Mouse (Mus musculus) liver, embryonic 16.5 days (tissue): Measurements from ENCODE around the gene Rtkn2. TPM values are rescaled to one million over a fixed set of nuclear protein-coding genes. Genes with fewer than 3 reads are reported as not detected.

ENCODE experiments used
- ATAC-seq: fragments of 200-750 bp; cut with Nextera tagmentation; 2 replicates; pipeline ENCODE4 v1.8.0; 2017; ENCODE audit warnings: low read depth, mild to moderate bottlenecking, moderate number of reproducible peaks, moderate library complexity
- H3K27ac ChIP-seq: fragments of 300-500 bp; sonication (generic); 2 replicates; pipeline ENCODE4 v1.5.1; 2014; ENCODE audit warnings: mild to moderate bottlenecking, low read length
- H3K27me3 ChIP-seq: fragments of 300-500 bp; sonication (generic); 2 replicates; pipeline ENCODE4 v1.6.1; 2014; ENCODE audit warnings: low read depth, low read length, mixed read lengths; ENCODE audit not compliant: control insufficient read depth, insufficient read depth
- H3K36me3 ChIP-seq: fragments of 300-500 bp; sonication (generic); 2 replicates; pipeline ENCODE4 v1.6.1; 2014; ENCODE audit warnings: mild to moderate bottlenecking; ENCODE audit not compliant: control insufficient read depth, insufficient read depth
- H3K4me1 ChIP-seq: fragments of 300-500 bp; sonication (generic); 2 replicates; pipeline ENCODE4 v1.6.1; 2014; ENCODE audit warnings: low read depth, low read length, mixed read lengths; ENCODE audit not compliant: control insufficient read depth
- H3K4me2 ChIP-seq: fragments of 300-500 bp; sonication (generic); 2 replicates; pipeline ENCODE4 v1.6.1; 2014; ENCODE audit warnings: low read depth, low read length, mixed read lengths
- H3K4me3 ChIP-seq: fragments of 300-500 bp; sonication (generic); 2 replicates; pipeline ENCODE4 v1.5.1; 2014; ENCODE audit warnings: low read depth, mild to moderate bottlenecking, low read length
- H3K9ac ChIP-seq: fragments of 300-500 bp; sonication (generic); 2 replicates; pipeline ENCODE4 v1.6.1; 2014; ENCODE audit warnings: low read depth, low read length
- H3K9me3 ChIP-seq: fragments of 300-500 bp; sonication (generic); replicated peaks from 2 replicates; pipeline ENCODE4 v1.6.1; 2016; ENCODE audit warnings: low read length; ENCODE audit not compliant: control insufficient read depth
- WGBS: fragments of 180-500 bp; shearing (Covaris S2); extraction: QIAGEN DNeasy Blood & Tissue Kit; methylation state at CpG from one replicate; pipeline ENCODE4 v1.1.7; 2014; ENCODE audit not compliant: insufficient replicate concordance; 5-methylcytosine and 5-hydroxymethylcytosine counted together
- polyA plus RNA-seq: library from polyadenylated mRNA; unstranded; fragments of >200 nt; fragmentation: Nextera tagmentation; extraction: Ambion mirVana; gene quantifications from 2 replicates; pipeline ENCODE4 v1.2.1, GENCODE M21; 2015

Gene Rtkn2
- polyA plus RNA-seq, 1 experiment from 2014 or later = 1.4 TPM

DNA sequence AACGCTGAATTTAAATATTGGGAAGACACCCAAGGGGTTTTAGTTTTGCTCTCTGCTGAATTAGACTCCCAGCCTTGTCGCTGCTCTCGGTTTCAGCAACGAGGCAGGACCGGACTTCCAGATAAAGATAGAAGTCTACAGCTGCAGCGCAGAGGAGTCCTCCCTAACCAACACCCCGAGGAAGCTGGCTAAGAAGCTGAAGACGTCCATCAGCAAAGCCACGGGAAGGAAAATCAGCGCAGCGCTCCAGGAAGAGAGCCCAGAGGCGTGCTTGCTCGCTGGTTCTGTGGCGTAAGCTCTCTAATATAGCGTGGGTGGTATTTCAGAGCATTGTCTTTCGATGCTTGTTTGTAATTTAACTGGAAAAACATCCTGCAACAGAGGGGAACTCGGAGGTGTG lies 26.0 kb downstream of the Rtkn2 start:
- Histone ChIP-seq H3K4me1 (no peaks in the 10 kb centered on the region), H3K27ac (no peak overlapping the region), H3K36me3 (no peaks in the 10 kb centered on the region), H3K4me2 (no peak overlapping the region), H3K9me3 (no peaks in the 10 kb centered on the region), H3K27me3 (no peaks in the 10 kb centered on the region), H3K4me3 (no peak overlapping the region), H3K9ac (no peak overlapping the region)
- ATAC-seq = no peak
- 69% methylated on average over 17 of the region's 17 CpGs for WGBS

DNA sequence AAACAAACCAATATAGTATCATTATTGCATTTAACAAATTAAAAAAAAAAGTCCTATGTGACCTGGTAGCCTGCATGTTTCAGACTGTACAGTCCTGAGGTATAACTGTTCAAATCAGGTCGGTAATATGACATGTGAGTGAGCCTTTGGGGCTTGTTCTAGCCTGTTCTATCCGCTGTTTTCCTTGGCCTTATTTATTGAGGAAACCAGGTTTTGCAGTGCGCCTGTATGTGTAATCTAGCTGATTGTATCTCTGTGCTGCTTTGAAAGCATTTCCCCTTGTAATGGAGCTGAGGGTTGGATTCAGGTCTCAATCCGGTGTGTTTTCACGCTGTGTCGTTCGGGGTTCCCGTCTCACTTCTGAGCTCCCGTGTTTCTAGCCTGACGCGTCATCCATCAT lies 27.1 kb downstream of the Rtkn2 start:
- H3K4me2 ChIP-seq = no peak overlapping the region
- H3K9me3 ChIP-seq = no peaks in the 10 kb centered on the region
- H3K27me3 ChIP-seq = no peaks in the 10 kb centered on the region
- H3K4me1 ChIP-seq = no peaks in the 10 kb centered on the region
- 79% methylated on average over 11 of the region's 11 CpGs for WGBS
- H3K4me3 ChIP-seq = no peak overlapping the region
- no peaks in the 10 kb centered on the region for H3K36me3 ChIP-seq
- H3K9ac ChIP-seq = no peak overlapping the region
- H3K27ac ChIP-seq = no peak overlapping the region
- ATAC-seq = no peak

DNA sequence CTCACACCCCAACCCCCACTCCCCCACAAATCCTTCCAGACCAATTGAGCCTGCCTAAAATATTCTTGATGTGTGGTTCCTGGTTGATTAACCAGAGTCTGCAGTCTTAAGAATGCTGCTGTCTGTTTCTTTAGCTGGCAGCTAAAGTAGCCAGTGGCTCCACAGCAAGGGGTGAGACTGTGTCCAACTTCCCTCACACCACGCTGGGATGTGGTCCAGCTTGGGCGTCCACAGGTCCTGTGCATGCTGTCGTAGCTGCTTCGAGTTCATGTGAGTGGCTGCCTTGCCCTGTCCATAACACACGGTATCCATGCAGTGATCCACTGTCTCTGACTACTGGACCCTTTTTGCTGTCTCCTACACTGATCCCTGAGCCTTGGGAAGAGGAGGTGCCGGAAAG lies 27.7 kb downstream of the Rtkn2 start:
- 73% methylated on average over 6 of the region's 6 CpGs for WGBS
- H3K9ac ChIP-seq = no peak overlapping the region
- H3K36me3 ChIP-seq = no peaks in the 10 kb centered on the region
- H3K27me3 ChIP-seq = no peaks in the 10 kb centered on the region
- no peaks in the 10 kb centered on the region for H3K4me1 ChIP-seq
- ATAC-seq = no peak
- H3K27ac ChIP-seq = no peak overlapping the region
- no peaks in the 10 kb centered on the region for H3K9me3 ChIP-seq
- no peak overlapping the region for H3K4me3 ChIP-seq
- H3K4me2 ChIP-seq = no peak overlapping the region

DNA sequence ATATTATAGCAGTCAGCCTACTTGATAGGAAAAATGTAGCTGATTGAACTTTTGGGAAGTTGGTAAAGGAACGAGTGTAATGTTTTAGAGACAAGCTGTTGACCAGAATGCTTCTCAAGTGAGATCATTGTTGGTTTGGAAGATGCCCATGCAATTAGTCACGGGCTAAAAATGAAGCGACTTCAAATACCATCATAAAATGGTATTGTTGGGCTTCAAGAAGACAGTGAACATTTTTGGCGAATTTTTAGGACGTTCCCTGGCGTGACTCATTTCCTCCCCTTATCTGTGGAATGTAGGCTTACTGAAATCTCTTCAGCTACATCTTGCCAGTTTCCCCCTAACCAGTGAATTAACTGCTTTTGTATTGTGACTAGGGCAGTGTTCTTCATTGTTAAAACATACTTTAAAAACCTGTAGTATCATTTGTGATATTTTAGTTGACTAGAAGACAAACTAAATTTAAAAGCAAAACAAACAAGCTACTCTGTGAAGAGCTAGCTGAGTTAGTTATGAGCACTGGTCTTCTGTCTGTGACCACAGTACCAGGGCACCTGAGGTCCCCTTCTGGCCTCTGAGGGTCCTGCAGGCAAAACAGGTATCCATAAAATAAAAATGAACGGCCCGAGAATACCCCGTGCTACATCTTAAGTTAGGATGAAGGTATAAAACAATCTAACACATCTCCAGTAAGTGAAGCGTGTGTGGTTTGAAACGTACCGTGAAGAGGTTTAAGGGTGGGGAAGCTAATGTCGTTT lies 29.0 kb downstream of the Rtkn2 start:
- Histone ChIP-seq H3K27me3 (no peaks in the 10 kb centered on the region), H3K4me1 (no peaks in the 10 kb centered on the region), H3K4me3 (no peak overlapping the region), H3K36me3 (no peaks in the 10 kb centered on the region), H3K27ac (no peak overlapping the region), H3K9me3 (no peaks in the 10 kb centered on the region), H3K9ac (no peak overlapping the region), H3K4me2 (no peak overlapping the region)
- no peak for ATAC-seq
- 55% methylated on average over 13 of the region's 13 CpGs for WGBS

DNA sequence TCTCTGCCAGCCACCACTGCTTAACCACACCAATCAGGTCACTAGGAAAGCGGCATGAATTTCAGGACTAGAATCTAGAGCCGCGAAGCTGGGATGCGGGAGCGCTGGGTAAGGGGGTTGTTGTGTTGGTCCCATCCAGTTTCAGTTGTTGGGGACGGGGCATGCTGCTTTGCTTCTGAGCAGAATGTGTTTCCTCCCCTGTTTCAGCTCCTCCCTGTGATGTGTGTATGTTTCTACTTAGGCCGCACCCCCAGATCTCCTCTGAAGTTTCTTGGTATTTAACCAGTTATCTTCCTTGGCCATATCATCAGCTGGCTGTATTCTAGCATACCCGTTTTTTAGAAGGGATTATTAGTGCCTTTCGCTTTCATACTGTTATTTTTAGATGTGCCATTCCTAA lies 29.9 kb downstream of the Rtkn2 start:
- H3K27me3 ChIP-seq = no peaks in the 10 kb centered on the region
- no peak for ATAC-seq
- H3K4me2 ChIP-seq = no peak overlapping the region
- H3K36me3 ChIP-seq = no peaks in the 10 kb centered on the region
- H3K4me3 ChIP-seq = no peak overlapping the region
- WGBS = 70% methylated on average over 9 of the region's 9 CpGs
- no peak overlapping the region for H3K9ac ChIP-seq
- no peaks in the 10 kb centered on the region for H3K4me1 ChIP-seq
- H3K9me3 ChIP-seq = no peaks in the 10 kb centered on the region
- no peak overlapping the region for H3K27ac ChIP-seq

DNA sequence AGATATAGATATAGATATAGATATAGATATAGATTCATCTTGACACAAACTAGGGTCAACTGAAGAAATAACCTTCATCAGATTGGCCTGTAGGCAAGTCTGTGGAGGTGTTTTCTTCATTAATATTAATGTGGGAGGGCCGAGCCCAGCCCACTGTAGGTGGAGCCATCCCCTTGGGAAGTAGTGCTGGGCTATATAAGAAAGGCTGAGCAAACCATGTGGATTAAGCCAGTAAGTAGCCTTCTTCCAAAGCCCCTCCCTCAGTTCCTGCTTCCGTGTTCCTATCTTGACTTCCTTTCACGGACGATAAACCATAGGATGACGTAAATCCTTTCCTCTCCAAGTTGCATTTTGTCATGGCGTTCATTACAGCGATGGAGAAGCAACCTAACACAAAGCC lies 30.5 kb downstream of the Rtkn2 start:
- Histone ChIP-seq H3K27ac (no peak overlapping the region), H3K9ac (no peak overlapping the region), H3K27me3 (no peaks in the 10 kb centered on the region), H3K4me1 (no peaks in the 10 kb centered on the region), H3K36me3 (no peaks in the 10 kb centered on the region), H3K9me3 (no peaks in the 10 kb centered on the region), H3K4me2 (no peak overlapping the region), H3K4me3 (no peak overlapping the region)
- 83% methylated on average over 7 of the region's 7 CpGs for WGBS
- ATAC-seq = no peak

DNA sequence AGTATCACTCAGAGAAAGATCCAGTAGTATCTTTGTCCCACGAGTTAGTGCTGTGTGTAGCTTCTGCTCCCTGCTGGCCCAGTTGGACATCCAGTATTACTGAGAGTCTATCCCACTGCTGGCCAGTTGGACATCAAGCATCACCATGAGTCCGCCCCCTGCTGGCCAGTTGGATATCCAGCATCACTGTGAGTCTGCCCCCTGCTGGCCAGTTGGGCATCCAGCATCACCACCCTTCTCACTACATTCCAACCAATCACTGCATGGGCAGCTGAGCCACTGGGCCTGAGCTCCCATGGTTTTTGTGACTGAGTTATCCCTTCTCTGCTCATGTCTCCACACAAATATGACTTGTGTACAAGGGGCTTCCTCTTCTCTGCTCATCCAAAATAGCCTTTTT lies 33.8 kb downstream of the Rtkn2 start:
- Histone ChIP-seq H3K4me1 (no peaks in the 10 kb centered on the region), H3K4me2 (no peak overlapping the region), H3K9ac (no peak overlapping the region), H3K27ac (no peak overlapping the region), H3K9me3 (no peaks in the 10 kb centered on the region), H3K4me3 (no peak overlapping the region), H3K36me3 (no peaks in the 10 kb centered on the region), H3K27me3 (no peaks in the 10 kb centered on the region)
- WGBS = 73% methylated on average over 2 of the region's 2 CpGs
- ATAC-seq = no peak

DNA sequence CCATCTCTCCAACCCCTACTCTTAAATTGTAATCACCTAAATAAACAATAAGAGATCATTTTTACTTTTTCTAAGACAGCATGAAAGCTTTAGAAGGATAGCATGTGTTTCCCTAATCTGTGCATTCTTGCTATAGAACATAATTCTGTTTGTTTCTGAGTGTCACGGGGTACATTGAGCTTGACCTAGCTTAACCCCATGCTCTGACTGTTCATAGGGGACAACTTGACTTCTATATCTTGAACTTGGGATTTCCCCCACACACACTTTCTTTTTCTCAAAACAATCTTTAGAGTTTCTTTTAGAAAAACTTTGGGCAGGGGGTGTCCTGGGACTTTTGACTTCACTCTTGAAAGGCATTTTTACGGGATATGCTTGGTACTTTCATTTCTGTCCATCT lies 41.4 kb downstream of the Rtkn2 start:
- ATAC-seq = no peak
- H3K4me3 ChIP-seq = no peak overlapping the region
- no peaks in the 10 kb centered on the region for H3K36me3 ChIP-seq
- H3K27me3 ChIP-seq = no peaks in the 10 kb centered on the region
- no peaks in the 10 kb centered on the region for H3K4me1 ChIP-seq
- H3K27ac ChIP-seq = no peak overlapping the region
- H3K9me3 ChIP-seq = no peaks in the 10 kb centered on the region
- WGBS = 73% methylated on average over 2 of the region's 2 CpGs
- no peak overlapping the region for H3K9ac ChIP-seq
- H3K4me2 ChIP-seq = no peak overlapping the region

DNA sequence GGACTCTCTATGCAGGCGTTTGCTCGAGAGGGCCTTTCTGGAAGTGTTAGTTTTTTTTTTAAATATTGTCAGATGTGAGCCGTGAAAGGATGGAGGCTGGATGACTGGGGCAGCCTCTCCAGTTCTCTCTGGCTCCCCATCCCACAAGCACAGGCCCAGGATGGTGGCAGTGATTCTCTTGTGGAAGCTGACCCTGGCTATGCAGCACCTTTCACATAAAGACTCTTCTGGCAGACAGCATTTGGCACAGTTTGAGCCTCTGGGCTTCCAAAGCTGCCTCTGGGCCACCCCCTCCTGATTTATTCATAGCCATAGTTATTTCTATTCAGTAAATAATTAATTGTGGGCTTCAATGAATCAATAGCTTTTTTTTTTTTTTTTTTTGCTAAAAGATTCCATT lies 46.3 kb downstream of the Rtkn2 start:
- WGBS = 71% methylated on average over 3 of the region's 3 CpGs
- no peaks in the 10 kb centered on the region for H3K27me3 ChIP-seq
- no peak overlapping the region for H3K9ac ChIP-seq
- H3K4me2 ChIP-seq = no peak overlapping the region
- no peaks in the 10 kb centered on the region for H3K9me3 ChIP-seq
- H3K27ac ChIP-seq = no peak overlapping the region
- no peak for ATAC-seq
- no peak overlapping the region for H3K4me3 ChIP-seq
- H3K4me1 ChIP-seq = no peaks in the 10 kb centered on the region; the same call in 1 of the 2 replicates
- no peaks in the 10 kb centered on the region for H3K36me3 ChIP-seq
